Mouse (Mus musculus) lung, postnatal 36 days (tissue): ENCODE data around the gene Krit1.
"Not testable (repeated sequence)": the region's sequence is repeated elsewhere in the genome, so short reads cannot be mapped to it uniquely, and the experiment has no call there.

ENCODE experiments used
- DNase-seq: peaks from one replicate; pipeline ENCODE4 v3.0.0; 2022; ENCODE audit warnings: mixed read lengths

Gene Krit1

GRCm38 (mm10) chr5:3893459-3894293 is 90.7 kb downstream of the Krit1 start, which contains the start of gene Mterf1a:
Gene Mterf1a, minus strand, starts transcription at chr5:3893933.
- DNase-seq = peak; percentile 42

DNA sequence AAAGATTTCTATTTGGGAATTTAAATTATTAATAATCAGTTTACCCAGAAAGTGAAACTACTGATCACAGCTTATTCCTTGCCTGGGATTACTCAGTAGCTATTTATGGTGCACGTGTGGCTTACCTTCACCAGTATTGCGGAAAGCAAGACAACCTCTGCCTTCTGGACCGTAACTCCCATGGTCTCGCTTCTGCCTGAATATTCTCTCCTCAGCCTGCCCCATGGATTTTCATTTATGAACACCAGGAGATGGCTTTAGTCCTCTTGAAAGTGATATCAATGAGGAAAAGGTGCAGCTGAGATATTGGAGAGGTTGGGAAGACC is 91.3 kb downstream of the Krit1 start:
- DNase-seq = not testable (repeated sequence)
